Comparison of ENCODE assay signal across 27 mouse cellular contexts in genomic region chr14:101747811-101748210, GRCm38 (mm10). TPM values are rescaled to one million over a fixed set of nuclear protein-coding genes. Genes with fewer than 3 reads are reported as not detected.
DNase-seq lines count a peak whose midpoint lies in the region; ATAC-seq and TF ChIP-seq lines count a peak whose summit lies in the region.
"Had no signal": no experiment of that assay in that cellular context is flagged by ENCODE, and none has a peak within 500 bp of the region (broad histone marks: within the 10 kb centered on the region; RNA-seq: fewer than 3 reads in every experiment).

No protein-coding gene starts in this region.

- dilution Hi-C loops in CH12.LX (cut with MboI; ENCODE audit: extremely low pct_ligation_motif_present, extremely low pct_unique_long_range_greater_than_20kb, low sequenced_read_pairs): no loop called here

- TF ChIP-seq EP300 in CH12.LX (IDR thresholded peaks at IDR 0.05; ENCODE audit: low read length): no peak

- no peak overlapping the region for H3K4me2 ChIP-seq in CH12.LX (ENCODE audit: insufficient read depth, low read depth, poor library complexity, severe bottlenecking)
- H3K4me2 ChIP-seq in hindbrain, postnatal 0 days (ENCODE audit: low read depth, low read length): no peak overlapping the region
- H3K4me2 ChIP-seq in liver, embryonic 12.5 days: no peak overlapping the region
- H3K4me2 ChIP-seq: embryonic facial prominence, embryonic 13.5 days; embryonic facial prominence, embryonic 15.5 days; forebrain, embryonic 12.5 days had no signal

- no peak overlapping the region for H3K9ac ChIP-seq in CH12.LX (ENCODE audit: insufficient read depth, low read depth)
- H3K9ac ChIP-seq in hindbrain, postnatal 0 days (replicated peaks; ENCODE audit: low read length): no peak overlapping the region
- no peak overlapping the region for H3K9ac ChIP-seq in liver, embryonic 12.5 days
- H3K9ac ChIP-seq: embryonic facial prominence, embryonic 13.5 days; embryonic facial prominence, embryonic 15.5 days; forebrain, embryonic 12.5 days had no signal

- H3K27ac ChIP-seq in CH12.LX (ENCODE audit: insufficient read depth, low read depth): no peak overlapping the region
- H3K27ac ChIP-seq in hindbrain, postnatal 0 days: no peak overlapping the region
- no peak overlapping the region for H3K27ac ChIP-seq in liver, embryonic 12.5 days
- H3K27ac ChIP-seq: forebrain, embryonic 10.5 days; forebrain, embryonic 12.5 days had no signal

- no peak for TF ChIP-seq RAD21 in CH12.LX (IDR thresholded peaks at IDR 0.05; ENCODE audit: low read depth, low read length)

- H3K79me3 ChIP-seq in C2C12 (ENCODE audit: low read depth): no peaks in the 10 kb centered on the region

- H3K4me1 ChIP-seq in CH12.LX (ENCODE audit: control insufficient read depth in 1 of 2, insufficient read depth in 2 of 2): peaks cover 0 to 9% of the 10 kb centered on the region in 2 experiments; a peak in 1 of 4 replicates
- H3K4me1 ChIP-seq in hindbrain, postnatal 0 days (ENCODE audit: insufficient read depth, low read length): no peaks in the 10 kb centered on the region
- no peaks in the 10 kb centered on the region for H3K4me1 ChIP-seq in liver, embryonic 12.5 days
- H3K4me1 ChIP-seq: forebrain, embryonic 10.5 days; forebrain, embryonic 12.5 days had no signal

- H3K36me3 ChIP-seq in C2C12 (ENCODE audit: control insufficient read depth, insufficient read depth): no peaks in the 10 kb centered on the region
- peaks cover 0 to 3% of the 10 kb centered on the region in 2 experiments for H3K36me3 ChIP-seq in CH12.LX (replicated peaks in 1 of 2; ENCODE audit: control insufficient read depth in 1 of 2, insufficient read depth in 1 of 2, low read length in 1 of 2)
- H3K36me3 ChIP-seq in hindbrain, postnatal 0 days (ENCODE audit: insufficient read depth, low read length): no peaks in the 10 kb centered on the region
- no peaks in the 10 kb centered on the region for H3K36me3 ChIP-seq in liver, embryonic 12.5 days
- H3K36me3 ChIP-seq: embryonic facial prominence, embryonic 13.5 days; embryonic facial prominence, embryonic 15.5 days; forebrain, embryonic 10.5 days; forebrain, embryonic 12.5 days had no signal

- H3K4me3 ChIP-seq in C2C12 (ENCODE audit: insufficient read depth, poor library complexity, severe bottlenecking): no peak overlapping the region
- no peak overlapping the region for H3K4me3 ChIP-seq in CH12.LX (replicated peaks in 1 of 3; ENCODE audit: low read depth in 2 of 3, low read length in 2 of 3, poor library complexity in 1 of 3)
- H3K4me3 ChIP-seq in hindbrain, postnatal 0 days (ENCODE audit: low read length): no peak overlapping the region
- H3K4me3 ChIP-seq in liver, embryonic 12.5 days: no peak overlapping the region
- H3K4me3 ChIP-seq: embryonic facial prominence, embryonic 13.5 days; embryonic facial prominence, embryonic 15.5 days; erythroblast, embryonic 14.5 days; forebrain, embryonic 10.5 days; forebrain, embryonic 12.5 days had no signal

- no peaks in the 10 kb centered on the region for H3K79me2 ChIP-seq in C2C12 (ENCODE audit: control insufficient read depth, insufficient read depth)
- H3K79me2 ChIP-seq in CH12.LX (replicated peaks; ENCODE audit: control insufficient read depth, extremely low read depth, insufficient read depth, poor library complexity, severe bottlenecking): no peaks in the 10 kb centered on the region

- no peak overlapping the region for H3ac ChIP-seq in C2C12 (ENCODE audit: control insufficient read depth, insufficient read length, low read depth)

- TF ChIP-seq POLR2A in CH12.LX (IDR thresholded peaks at IDR 0.05; ENCODE audit: low read depth, low read length): no peak

- no peak for TF ChIP-seq CTCF in C2C12 (IDR thresholded peaks at IDR 0.05; ENCODE audit: control insufficient read depth, insufficient read depth, insufficient read length)
- no peak for TF ChIP-seq CTCF in CH12.LX (conservative IDR thresholded peaks at IDR 0.05 in 1 of 2, IDR thresholded peaks at IDR 0.05 in 1 of 2; ENCODE audit: low read depth in 2 of 2, low read length in 2 of 2)
- no peak for TF ChIP-seq CTCF in hindbrain, postnatal 0 days (IDR thresholded peaks at IDR 0.05; ENCODE audit: low read depth)

- DNase-seq in CH12.LX (ENCODE audit: extremely low read depth) (no peak), ZHBTc4 (ENCODE audit: low read depth, low spot score) (peak; percentile 22)
- DNase-seq in left cerebral cortex, adult 11 months (ENCODE audit: low spot score): no peak
- DNase-seq in hindbrain, postnatal 0 days (ENCODE audit: low spot score): no peak
- DNase-seq: adrenal gland, adult 2 months; adrenal gland, postnatal 10 days; adrenal gland, postnatal 25 days; cerebellum, adult 11 months; cerebellum, adult 18-20 months; cerebellum, adult 8-10 months; cerebellum, adult 9-11 months; cerebellum, postnatal 14 days; cerebellum, postnatal 36 days; embryo, embryonic 11 days had no signal

- ATAC-seq in hindbrain, postnatal 0 days: no peak
- no peak for ATAC-seq in liver, embryonic 12.5 days
- ATAC-seq: CD4-positive, CD25-positive, alpha-beta regulatory T cell, adult 4 months; forebrain, embryonic 14.5 days; forebrain, embryonic 16.5 days; Patski had no signal

- over 99% methylated on average over 11 of the region's 11 CpGs for WGBS in hindbrain, postnatal 0 days
- WGBS in liver, embryonic 12.5 days (ENCODE audit: insufficient replicate concordance): 79% methylated on average over 11 of the region's 11 CpGs

- H3K9me3 ChIP-seq in CH12.LX (replicated peaks; ENCODE audit: low read length): no peaks in the 10 kb centered on the region
- no peaks in the 10 kb centered on the region for H3K9me3 ChIP-seq in hindbrain, postnatal 0 days (ENCODE audit: low read length)
- H3K9me3 ChIP-seq in liver, embryonic 12.5 days (replicated peaks): no peaks in the 10 kb centered on the region
- H3K9me3 ChIP-seq: embryonic facial prominence, embryonic 13.5 days; embryonic facial prominence, embryonic 15.5 days; forebrain, embryonic 10.5 days; forebrain, embryonic 12.5 days had no signal

- H3K27me3 ChIP-seq in C2C12 (ENCODE audit: control insufficient read depth, insufficient read depth, insufficient read length): no peaks in the 10 kb centered on the region
- no peaks in the 10 kb centered on the region for H3K27me3 ChIP-seq in CH12.LX (replicated peaks)
- H3K27me3 ChIP-seq in hindbrain, postnatal 0 days (ENCODE audit: insufficient read depth, low read length): no peaks in the 10 kb centered on the region
- H3K27me3 ChIP-seq in liver, embryonic 12.5 days (replicated peaks): no peaks in the 10 kb centered on the region
- H3K27me3 ChIP-seq: embryonic facial prominence, embryonic 13.5 days; embryonic facial prominence, embryonic 15.5 days; forebrain, embryonic 12.5 days; Patski had no signal

- in situ Hi-C loops in CH12.LX (cut with MboI; ENCODE audit: low pct_ligation_motif_present, low pct_unique_long_range_greater_than_20kb, low sequenced_read_pairs): no loop called here

TF ChIP-seq in C2C12, 6 proteins besides CTCF, POLR2A, EP300 and RAD21:
- TF ChIP-seq MYOG (IDR thresholded peaks at IDR 0.05; ENCODE audit: control insufficient read depth, extremely low read depth, insufficient read length) (no peak), CEBPB (IDR thresholded peaks at IDR 0.05; ENCODE audit: low read depth) (no peak), USF1 (IDR thresholded peaks at IDR 0.05; ENCODE audit: low read depth) (peak; percentile 54)
TF ChIP-seq in C2C12: peak in this region for 1.

TF ChIP-seq in CH12.LX, 34 proteins besides CTCF, POLR2A, EP300 and RAD21:
- TF ChIP-seq MEF2A (IDR thresholded peaks at IDR 0.05; ENCODE audit: borderline replicate concordance, low read depth, low read length) (no peak), BHLHE40 (IDR thresholded peaks at IDR 0.05; ENCODE audit: low read depth, low read length) (peak; percentile 58), USF1 (IDR thresholded peaks at IDR 0.05; ENCODE audit: low read depth, low read length) (peak; percentile 52), ETS1 (conservative IDR thresholded peaks at IDR 0.05; ENCODE audit: low read depth, low read length) (no peak), SIN3A (IDR thresholded peaks at IDR 0.05; ENCODE audit: low read length) (no peak), ZC3H11A (IDR thresholded peaks at IDR 0.05; ENCODE audit: low read depth, low read length) (no peak), SMC3 (IDR thresholded peaks at IDR 0.05; ENCODE audit: low read depth, low read length) (no peak), USF2 (conservative IDR thresholded peaks at IDR 0.05; ENCODE audit: low read depth, low read length) (peak; percentile 77), MAX (IDR thresholded peaks at IDR 0.05; ENCODE audit: low read length) (0 out of 2 replicates have a peak, but pooled peaks have one; percentile 15)

RNA-seq across cellular contexts. Expression of gene Lmo7, which starts 18.1 kb away (rescaled TPM):
- polyA plus RNA-seq in C2C12 (2012; fragmentation: generic; extraction: Trizol) (18.8 TPM), CH12.LX (2012; ENCODE audit: insufficient read length, low read depth) (11.9 and 17.2 TPM in 2 replicates)
- total RNA-seq in CH12.LX (2012; rRNA removed) (4.7 and 5.0 TPM in 2 replicates), CH12.LX (2014; rRNA removed) (8.3 and 8.8 TPM in 2 replicates)
- total RNA-seq in hindbrain, postnatal 0 days (2014; rRNA removed): 2.9 and 10.6 TPM in 2 replicates
- polyA plus RNA-seq in hindbrain, postnatal 0 days (2015; fragmentation: Nextera tagmentation; extraction: Ambion mirVana): 2.3 TPM in 2 replicates
- 3.1 and 3.3 TPM in 2 replicates for polyA plus RNA-seq in liver, embryonic 12.5 days (2016; fragmentation: Nextera tagmentation; extraction: Ambion mirVana)

RNA-seq across cellular contexts. Expression of gene Gm9922, which starts 18.2 kb away (rescaled TPM):
- polyA plus RNA-seq in C2C12 (2012; fragmentation: generic; extraction: Trizol) (0.15 TPM), CH12.LX (2012; ENCODE audit: insufficient read length, low read depth) (0.76 TPM in 1 of 2 replicates, not detected in the other)
- total RNA-seq in CH12.LX (2012; rRNA removed) (0.42 and 0.64 TPM in 2 replicates), CH12.LX (2014; rRNA removed) (not detected in 2 replicates)
- total RNA-seq in hindbrain, postnatal 0 days (2014; rRNA removed): not detected in 2 replicates
- 0.51 and 0.97 TPM in 2 replicates for polyA plus RNA-seq in hindbrain, postnatal 0 days (2015; fragmentation: Nextera tagmentation; extraction: Ambion mirVana)
- not detected in 2 replicates for polyA plus RNA-seq in liver, embryonic 12.5 days (2016; fragmentation: Nextera tagmentation; extraction: Ambion mirVana)
- total RNA-seq: common myeloid progenitor, adult 5-6 weeks had no signal
- polyA plus RNA-seq: CD4-positive, CD25-positive, alpha-beta regulatory T cell, adult 4 months; embryonic facial prominence, embryonic 11.5 days; erythroblast, embryonic 14.5 days; forebrain, embryonic 10.5 days; forebrain, embryonic 14.5 days had no signal
